Mouse (Mus musculus): Measurements from ENCODE around the gene Ccdc12. TPM values are rescaled to one million over a fixed set of nuclear protein-coding genes. Genes with fewer than 3 reads are reported as not detected.

Gene Ccdc12
- total RNA-seq, 2 experiments from 2014 or later, result 64.3 to 66.0 TPM

DNA sequence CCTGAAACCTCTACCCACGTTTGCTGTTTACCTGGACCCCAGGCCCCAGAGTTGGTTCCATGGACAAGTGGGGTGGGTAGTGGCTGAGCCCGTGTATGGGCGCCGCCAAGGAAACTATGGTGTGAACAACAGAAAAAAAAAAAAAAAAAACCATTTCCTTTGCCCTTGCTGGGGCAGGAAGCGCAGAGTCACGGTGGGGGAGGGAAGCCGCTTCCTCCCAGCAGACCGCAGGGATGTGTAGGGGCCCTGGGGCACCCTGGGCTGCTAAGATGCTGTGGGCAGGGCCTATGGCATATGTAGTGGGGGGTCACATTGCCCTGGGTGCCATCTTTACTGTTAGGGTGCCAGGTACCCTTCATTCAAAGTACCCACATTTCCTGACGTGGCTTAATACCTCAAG, 11.1 kb upstream of the Ccdc12 start:
- DNase-seq, result no peak

DNA sequence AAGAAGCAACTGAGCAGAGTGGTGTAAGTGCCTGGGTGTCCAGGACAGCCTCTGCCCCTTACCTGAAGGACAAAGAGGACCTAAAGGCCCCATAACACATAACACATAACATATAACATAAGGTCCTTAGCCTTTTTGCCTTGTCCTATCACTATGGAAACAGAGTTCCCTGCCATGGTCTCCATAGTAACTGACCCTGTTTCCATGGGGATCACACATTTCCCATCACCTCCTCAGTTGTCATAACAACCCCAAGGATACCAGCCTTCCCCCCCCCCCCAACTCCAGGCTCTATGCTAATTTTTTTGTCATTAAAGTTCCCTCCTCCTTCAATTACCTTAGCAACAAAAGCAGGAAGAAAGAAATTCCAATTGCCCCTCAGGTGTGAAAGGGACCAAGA, 6.5 kb upstream of the Ccdc12 start:
- DNase-seq, result no peak

DNA sequence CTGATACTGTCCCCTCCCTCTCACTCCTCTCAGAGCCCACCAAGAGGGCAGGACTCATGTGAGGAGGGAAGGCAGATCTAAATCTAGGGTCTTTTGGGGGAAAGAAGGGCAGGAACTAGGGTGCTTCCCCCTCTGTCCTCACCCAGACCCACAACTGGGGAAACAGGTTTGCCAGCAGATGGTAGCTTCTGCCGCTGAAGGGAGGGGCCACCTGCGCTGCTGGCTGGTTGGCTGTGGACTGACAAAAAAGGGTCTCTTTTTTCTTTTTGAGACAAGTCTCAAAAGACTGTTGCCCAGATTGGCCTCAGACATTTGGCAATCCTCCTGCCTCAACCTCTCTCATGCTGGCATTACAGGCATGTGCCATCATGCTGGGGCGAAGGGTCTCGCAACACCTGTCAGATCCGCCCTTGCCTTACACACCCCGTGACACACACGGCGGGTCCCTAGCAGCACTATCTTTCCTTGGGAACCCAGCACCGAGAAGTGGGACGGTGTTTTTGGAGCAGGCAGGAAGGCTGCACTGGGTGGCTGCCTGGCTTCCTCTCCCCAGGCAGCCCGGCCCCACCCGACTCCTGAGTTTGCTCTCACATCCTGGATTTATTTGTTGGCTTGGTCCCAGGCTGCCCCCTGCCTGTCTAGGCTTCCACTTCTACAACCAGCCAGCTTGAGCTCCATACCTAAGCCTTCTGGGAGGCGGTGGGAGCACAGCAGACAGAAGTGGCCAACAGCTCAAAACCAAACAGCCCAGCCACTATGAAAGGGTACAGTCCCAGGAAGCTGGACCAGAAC, 4.2 kb upstream of the Ccdc12 start:
- peak; percentile 51 for DNase-seq

DNA sequence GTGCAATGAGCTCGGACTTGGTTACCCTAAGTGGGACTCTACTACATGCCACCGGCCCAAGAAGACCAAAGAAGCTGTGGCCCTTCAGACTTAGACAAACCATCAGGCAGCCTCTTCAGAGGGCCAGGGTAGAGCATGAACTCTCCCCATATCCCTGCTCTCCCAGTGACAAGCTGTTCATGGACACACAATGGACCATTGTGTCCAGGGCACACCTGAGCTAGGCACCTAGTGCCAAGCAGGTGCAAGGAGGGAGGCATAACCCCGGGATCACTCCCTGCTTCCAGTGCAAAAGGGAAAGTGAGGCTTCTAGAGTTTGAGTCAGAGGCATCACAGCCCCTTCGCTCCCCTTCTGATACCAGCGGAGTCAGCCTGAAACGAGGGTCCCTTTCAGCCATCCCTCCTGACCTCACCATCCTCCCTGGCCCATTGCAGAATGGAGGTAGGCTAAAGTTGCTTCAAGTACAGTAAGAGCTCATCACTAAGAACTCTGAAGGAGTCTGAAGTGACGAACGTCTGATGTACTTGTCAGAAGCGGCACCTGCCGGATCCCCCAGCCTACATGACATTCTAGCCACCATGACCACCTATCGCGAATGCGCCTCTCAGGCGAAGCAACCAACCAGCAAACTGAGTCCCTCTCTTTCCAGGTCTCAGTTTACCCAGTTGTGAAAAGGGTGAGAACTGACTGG, 3.2 kb upstream of the Ccdc12 start:
- DNase-seq, result no peak

DNA sequence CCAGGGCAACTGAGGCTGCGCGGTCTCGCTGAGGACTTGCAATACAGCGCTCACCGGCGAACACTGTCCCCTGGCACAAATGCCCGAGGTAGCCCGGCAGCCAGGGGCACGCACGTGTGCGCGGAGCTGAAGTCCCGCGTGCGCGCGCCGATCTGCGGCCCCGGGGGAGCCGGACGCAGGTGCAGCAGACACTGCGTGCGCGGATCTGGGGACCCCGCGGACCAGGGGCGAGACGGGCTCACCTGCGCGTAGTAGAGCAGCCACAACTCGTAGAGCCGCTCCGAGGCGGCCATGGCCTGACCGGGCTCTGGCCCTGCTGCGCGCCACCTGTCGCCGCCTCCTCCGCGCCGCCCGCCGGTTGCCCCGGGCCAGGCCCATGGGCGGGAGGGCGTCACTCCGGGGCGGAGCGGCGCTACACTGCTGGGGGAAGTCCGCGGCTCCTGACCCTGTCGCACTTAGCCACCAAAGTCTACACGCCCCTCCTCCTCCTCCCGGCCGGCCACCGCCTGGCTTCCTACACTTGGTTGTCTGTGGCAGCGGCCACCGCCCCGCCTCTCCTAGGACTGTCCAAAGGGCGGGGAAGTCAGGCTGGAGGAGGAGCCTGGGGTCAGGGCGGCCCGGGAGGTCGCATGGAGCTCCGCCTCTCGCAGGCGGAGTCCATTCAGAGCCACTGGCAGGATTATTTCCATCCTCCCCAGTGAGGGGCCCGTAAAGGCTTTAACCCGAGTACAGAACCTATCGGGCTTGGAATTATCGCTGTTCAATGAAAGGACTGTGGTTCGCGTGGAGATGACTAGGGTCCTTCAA, 2.4 kb upstream of the Ccdc12 start, which contains the start of gene Nbeal2:
Gene Nbeal2, minus strand, starts transcription at position 507 of the 807 bp plus-strand sequence.
- peak; percentile 95 for DNase-seq

DNA sequence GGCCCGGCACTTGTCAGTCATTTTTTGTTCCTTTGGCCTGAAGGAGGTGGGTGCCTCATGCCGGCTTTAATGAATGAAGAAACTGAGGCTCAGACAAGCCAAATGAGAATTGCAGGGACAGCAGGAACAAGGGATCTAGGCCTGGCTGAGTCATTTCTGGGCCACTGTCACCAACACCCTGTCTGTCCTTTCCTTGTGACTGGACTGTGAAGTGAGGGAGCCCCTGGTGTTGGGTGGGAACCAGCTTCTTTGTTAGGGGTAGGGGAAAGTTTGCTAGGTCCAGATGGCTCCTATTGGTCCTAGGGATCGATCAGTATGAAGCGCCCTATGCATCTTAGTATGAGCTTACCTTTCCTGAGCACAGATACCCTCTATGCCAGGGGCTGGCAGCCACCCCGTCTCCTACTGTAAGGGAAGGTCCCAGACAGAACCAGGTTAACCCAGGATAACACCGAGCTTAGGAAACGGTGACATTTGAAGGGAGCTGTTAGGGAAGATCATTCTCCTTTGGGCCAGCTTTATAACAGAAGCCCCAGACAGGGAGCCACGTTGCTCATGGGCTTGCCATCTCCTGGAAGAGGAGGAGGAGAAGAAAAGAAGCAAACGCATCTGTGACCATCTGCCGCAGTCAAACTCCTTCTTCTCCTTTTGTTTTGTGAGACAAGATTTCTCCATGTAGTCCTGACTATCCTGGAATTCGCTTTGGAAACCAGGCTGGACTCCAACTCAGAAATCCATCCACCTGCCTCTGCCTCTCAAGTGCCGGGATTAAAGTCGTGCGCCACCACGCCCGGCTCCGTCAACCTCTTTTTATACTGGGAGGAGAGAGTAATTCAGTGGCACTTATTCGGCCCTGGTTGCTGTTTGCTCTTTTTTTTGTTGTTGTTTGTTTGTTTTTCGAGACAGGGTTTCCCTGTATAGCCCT, 1.3 kb upstream of the Ccdc12 start:
- no peak for DNase-seq

DNA sequence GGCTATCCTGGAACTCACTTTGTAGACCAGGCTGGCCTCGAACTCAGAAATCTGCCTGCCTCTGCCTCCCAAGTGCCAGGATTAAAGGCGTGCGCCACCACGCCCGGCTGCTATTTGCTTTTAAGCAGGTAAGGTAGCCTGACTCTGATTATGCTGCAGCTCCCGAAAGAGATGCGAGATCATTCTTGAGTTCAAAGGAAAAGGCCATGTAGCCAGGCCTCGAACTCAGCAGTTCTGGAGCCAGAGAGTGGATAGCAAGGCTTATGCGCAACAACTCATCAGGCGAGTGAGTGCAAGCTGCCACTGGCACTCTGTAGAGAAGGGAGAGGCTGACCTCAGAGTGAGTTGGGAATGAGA, 674 bp upstream of the Ccdc12 start:
- no peak for DNase-seq

DNA sequence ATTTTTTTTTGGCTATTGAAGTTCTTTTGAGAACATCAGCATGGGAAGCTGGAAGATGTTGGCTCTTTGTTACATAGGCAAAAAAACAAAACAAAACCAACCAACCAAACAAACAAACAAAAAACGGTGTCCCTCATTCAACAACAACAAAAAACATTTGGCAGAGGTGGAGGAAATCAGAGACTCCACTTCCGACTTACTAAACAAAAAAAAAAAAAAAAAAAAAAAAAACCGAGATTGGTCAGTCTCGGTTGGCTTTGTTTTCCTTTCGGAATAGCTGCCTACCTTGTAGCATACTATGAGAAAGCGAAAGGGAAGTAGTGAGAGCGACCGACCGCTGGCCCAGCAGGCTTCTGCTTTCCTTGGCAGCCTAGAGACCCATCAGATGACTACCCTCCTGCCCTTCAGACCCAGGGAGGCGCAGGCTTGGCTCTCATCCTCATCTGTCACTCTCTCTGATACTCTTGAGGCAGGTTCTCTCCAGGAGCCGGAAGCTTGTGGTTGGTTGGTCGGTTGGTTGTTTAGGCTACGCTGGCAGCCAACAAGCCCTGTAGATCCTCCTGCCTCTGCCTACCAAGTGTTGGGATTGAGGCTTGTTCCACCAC, 1.3 kb downstream of the Ccdc12 start:
- peak; percentile 49 for DNase-seq

DNA sequence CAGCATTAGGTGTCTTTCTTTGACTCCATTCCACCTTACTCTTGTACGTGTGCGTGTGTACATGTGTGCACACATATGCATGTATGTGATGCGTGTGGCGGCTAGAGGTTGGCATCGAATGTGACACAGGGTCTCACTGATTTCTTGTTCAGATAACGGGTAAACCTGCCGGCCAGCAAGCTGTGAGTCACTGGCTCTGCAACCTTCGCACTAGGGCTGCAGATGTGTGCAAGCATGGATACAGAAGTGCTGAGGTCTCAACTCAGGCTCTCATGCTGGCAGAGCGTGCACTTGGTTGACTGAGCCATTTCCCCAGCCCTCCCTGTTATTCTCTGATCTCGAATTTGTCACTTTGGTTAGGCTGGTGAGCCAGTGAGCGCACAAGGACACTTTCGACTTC, 3.2 kb downstream of the Ccdc12 start:
- DNase-seq, result no peak

DNA sequence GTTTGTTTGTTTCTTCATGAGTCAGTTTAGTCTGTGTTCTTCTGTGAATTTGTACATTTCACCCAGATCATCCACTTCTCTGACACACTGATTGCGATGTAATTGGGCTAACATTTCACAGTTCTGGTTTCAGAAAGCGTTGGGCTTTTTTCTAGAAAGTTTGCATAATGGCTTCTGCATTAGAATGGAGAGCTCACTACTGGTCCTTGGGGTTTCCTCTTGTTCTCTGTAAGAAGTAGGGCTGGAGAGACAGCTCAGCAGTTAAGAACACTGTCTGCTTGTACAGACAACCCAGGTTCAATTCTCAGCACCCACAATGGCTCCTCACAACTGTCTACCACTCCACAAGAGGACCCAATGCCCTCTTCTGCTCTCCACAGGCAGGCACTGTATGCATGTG, 3.9 kb downstream of the Ccdc12 start:
- no peak for DNase-seq

DNA sequence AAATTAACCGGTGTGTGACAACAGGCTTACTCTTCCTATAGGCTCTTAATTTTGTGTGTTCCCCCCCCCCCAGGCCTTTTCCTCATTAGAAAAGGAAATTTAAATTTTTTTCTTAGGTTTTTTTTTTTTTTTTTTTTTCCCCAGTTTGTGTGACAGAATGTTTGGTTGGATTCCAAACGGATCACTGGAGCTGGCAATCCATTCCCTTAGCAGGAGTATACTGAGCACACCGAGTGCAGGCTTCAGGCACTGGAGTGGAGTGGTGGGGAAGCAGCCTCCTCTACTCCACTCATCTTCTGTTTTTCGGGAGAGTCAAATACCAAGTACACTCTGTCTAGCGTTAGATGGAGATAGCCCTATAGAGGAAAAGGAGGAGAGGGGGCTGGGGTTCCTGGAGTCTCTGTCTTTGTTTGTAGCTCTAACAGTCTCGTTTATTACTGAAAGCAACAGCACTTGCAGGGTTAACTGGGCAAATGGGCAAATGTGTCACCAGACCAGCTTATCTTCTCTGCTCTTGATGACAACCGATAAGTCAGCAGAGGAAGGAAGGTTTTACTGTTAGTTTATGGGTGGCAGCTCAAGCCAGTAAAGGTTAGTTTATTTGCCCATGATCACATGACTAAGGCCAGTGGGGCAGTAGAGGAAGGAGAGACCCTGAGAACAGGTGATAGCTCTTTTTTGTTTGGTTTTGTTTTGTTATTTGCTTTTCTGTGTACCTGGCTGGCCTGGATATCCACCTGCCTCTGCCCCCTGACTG, 4.7 kb downstream of the Ccdc12 start:
- no peak for DNase-seq

DNA sequence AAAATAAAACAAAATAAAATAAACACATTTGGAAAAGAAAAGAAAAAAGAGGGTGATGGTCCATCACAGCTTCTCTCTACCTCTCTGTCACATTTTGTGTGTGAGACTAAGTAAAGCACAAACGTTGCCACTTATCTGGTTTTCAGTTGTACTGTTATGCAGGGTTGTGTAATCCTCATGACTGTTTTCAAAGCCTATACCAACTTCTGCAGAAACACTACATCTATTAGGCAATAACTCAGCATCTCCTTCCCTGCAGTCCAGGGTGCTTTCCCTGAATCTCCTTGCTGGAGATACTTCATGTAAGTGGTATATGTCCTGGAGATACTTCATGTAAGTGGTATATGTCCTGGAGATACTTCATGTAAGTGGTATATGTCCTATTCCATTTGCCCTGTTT, 6.5 kb downstream of the Ccdc12 start:
- no peak for DNase-seq

DNA sequence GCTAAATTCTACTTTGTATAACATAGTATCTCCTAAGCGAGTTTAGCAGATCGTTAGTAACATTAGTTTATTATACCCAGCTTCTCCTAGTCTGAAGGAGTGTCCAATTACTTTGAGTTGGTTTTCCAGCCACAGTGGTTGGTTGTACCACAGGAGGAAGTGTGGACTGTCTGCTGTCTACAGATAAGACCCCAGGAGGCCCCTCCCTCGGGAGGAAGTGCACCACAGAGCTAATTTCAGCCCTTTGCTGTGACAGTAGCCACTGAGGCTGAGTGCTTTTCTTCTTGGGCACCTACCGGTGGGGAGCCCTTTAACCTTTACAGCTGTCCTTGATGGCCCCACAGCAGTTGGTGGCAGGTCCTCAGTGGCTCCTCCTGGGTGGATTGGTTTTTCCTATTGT, 9.6 kb downstream of the Ccdc12 start:
- no peak for DNase-seq

DNA sequence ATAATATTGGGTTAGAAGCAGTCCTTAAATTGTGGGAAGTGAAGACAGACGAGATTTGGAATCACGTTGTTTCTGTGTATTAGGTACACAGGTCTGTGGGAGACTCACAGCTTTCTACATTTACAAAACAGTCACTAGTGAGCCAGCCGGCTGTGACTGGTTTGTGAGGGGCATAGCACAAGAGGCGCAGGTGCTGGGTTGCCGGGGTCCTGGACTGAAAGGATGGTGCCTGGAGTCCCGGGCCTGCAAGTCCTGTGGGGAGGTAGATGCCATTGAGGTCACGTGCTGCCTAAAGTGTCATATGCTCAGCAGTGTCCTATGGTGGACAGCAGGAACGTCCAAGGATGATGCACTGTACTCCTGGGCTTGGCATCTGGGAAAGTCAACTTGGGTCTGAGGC, 10.1 kb downstream of the Ccdc12 start:
- no peak for DNase-seq

DNA sequence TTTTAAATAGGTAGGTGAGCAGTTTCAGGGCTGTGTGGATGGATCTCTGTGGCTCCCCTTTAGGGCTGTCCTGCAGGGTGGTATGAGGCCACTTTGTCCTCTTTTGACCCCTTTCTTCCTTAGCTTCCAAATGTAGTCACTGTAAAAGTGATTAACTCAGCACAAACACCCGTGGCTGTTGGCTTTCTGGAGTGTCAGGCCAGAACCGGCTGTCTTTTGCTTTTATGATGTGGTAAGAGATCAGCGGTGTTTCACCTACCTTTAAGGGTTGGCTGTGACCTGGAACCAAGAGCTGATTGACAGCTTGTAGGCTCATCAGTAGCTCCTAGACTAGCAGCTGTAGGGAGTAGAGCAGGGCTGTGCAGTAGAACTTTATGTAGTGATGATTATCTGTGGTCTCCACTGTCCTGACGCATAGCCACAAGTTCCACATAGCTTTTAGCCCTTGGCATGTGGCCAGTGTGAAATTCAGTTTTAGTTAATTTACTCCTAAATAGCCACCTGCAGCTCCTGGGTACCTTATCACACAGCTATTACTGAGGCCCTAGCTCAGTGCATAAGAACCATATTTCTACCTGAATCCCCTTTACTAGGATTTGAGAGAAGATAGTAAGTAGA, 11.0 kb downstream of the Ccdc12 start:
- DNase-seq, result no peak

DNA sequence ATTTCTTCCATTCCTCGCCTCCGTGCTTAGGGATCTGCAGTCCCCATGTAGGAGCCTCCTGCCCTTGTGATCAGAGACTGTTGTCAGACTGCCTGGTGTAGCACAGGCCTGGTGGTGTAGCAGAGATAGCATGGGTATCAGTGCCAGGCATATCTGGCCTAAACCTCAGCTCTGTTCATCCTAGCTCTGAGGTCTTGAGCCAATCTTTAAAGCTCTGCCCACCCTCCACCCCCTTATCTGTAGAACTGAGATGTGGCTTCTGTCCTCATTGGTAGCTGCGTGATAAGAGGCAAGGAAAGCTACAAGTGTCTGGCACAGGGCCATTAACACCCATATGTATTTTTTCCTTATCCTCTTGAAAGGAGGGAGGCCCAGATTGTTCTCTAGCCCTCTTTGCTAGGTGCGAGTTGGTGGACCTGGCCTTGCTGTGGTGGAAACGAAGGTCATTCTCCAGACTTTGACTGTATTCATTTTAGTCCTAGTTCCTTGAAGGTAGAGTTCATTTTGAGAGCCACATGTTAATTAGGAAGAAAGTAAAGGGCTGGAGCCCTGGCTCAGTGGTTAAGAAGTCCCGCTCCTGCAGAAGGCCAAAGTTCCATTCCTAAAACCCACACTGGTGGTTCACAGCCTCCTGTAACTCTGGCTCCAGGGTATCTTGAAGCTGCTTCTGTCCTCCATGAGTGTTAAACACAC, 12.4 kb downstream of the Ccdc12 start:
- DNase-seq, result no peak

DNA sequence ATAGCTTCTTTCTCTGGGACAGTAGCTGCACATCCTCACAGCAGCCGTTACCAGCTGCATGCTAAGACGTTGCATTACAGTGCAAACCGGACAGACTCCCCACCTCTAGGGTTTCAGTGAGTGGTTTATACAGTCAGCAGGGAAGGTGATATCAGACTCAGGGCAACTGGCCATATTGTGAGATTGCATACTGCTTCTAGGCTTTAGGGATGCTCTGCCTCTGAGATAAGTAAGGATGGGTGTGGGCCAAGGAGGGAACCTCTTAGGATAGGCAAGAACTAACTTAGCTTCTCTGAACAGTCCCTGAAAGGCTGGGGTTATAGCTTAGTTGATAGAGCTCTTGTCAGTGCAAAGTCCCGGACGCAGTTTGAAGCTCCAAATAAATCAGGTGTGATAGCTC, 13.5 kb downstream of the Ccdc12 start:
- no peak for DNase-seq

DNA sequence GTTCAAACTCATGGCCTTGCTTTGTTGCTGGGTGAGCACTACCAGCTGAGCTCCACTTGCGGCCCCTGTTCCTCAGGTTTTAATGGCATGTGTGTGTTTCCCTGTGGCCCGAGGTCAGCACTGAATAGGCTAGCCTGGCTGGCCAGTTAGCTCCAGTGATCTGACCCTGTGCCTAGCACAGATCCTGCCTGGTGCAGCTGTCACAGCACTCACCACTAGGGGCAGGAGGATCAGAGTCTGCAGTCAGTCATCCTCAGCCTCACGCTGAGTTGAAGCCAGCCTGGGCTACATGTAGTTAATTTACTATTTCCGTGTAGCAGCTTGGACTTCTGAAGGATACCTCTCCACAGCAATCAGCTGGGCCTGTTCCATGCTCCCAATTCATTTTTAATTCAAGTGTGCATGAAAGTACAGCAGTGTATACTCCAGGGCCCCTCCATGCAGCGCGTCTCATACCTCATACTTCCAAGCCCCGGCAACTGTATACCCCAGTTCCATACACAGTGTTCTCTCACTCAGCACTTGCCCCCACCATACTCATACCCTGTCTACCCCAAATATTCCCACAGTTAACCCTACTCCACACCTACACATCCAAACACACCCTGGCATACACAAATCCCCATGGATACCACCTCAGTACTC, 16.3 kb downstream of the Ccdc12 start:
- DNase-seq, result no peak

DNA sequence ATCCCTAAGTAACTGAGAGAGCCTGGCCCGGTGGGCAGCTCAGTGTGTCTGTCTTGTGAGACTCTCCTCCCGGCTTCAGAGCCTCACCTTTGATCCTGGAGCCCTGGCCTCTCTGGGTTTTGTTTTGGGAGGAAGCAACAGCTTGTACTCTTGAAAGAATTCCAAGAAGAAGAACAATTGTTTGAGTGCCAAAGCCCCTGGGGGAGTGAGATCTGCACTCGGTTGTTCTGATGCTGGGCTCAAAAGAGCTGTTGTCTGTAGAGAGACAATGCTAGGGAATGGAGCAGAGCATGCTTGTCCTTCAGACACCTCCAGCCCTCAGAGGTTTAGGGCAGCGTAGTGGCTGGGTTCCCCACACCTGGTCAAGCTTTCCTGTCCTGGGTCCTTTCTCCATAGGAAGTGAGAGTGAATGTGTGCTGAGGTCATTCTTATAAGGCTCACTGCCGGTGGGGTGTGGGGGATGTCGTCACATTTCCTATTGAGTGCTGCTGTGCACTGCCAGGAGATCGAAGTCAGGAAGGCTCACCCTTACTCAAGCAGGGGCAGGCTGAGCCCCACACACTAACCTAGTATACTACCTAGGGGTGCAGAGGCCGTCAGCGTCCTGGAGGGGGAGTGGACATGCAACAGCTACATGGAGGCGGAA, 16.9 kb downstream of the Ccdc12 start:
- no peak for DNase-seq

All from adrenal gland, postnatal 10 days (tissue).